Mouse (Mus musculus): Measurements from ENCODE around the gene Ubxn10.

Ubxn10 gene

GRCm38 (mm10) chr4:138729018-138729703 lies 7.8 kb downstream of the Ubxn10 start:
- DNase-seq, result peak; percentile 77 to 95

DNA sequence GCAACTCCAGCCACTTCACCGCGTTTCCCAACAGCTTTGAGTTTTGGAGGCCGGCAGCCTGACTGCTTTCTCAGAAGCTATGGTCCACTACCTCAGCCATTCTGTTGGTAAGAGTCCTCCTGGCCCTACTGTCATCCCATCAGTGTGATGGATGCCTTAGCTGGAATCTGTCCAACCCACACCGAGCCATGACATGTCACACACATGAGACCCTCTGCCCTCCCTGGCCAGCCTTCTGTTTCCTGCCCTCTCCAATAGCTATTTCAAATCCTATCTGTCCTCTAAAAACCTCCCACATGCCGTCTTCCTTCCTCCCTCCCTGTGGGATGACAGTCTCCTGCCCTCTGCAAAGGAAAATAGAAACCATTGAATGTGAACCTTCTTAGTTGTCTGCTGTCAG lies 11.2 kb downstream of the Ubxn10 start:
- peak; percentile 46 to 59 for DNase-seq

DNA sequence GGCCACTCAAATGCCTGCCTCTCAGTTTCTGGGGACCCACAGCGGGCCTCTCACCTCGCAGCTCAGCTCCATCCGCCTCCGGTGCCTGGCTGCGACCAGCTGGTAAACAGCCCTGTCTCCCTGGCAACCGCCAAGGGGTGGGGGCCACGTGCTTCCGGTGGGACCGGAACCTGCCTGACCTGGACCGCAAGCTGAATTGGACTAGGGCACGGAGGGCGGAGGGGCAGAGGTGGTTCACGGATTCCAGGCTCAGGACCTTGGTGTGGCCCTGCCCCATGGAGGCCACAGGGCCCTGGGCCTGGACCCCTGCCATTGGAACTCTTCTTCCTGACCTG lies 11.9 kb downstream of the Ubxn10 start:
- peak; percentile 94 to 95 for DNase-seq

DNA sequence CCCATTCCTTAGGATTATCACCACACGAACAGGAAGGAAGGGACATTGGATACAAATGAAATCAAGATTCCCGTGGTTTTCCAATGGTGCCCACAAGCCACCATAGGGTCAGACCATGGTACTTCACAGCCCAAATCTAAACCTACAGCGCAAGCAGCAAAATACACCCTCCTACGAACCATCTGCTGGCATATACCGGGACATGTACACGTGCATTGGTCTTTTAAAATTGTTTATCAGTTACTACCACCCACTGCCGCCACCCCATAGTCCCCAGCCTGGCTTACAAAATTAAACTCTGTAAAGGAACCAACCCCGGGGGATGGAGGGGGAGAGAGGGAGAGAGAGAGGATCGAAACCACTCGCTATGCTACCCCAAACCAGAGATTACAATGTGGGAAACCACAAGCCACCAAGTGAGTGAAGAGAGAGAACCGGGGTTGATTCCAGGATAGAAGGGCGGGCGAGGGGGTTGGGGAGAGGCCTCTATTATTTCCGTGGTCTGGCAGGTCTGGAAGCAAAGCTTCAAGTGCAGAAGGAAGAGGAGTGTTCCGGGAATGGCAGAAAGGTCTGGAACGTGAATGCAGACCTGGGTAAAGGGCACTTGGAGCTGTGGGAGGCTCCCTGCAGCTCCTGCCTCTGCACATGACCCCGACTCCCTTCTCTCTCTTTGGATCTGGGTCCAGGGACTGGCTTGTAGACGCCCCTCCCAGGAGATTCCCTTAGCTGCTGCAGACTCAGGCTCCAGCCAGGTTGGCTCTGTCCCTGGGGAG lies 12.4 kb downstream of the Ubxn10 start, which contains the start of gene Pla2g2c:
Gene Pla2g2c (plus strand): TSS at position 439 of the 773 bp plus-strand sequence.
- no peak for DNase-seq

- peak; percentile 74 to 83 for DNase-seq
Observed at GRCm38 (mm10) chr4:138723493-138724281, 13.3 kb downstream of the Ubxn10 start.

- DNase-seq, result no peak
Observed at GRCm38 (mm10) chr4:138719264-138719596, 17.7 kb downstream of the Ubxn10 start.

DNA sequence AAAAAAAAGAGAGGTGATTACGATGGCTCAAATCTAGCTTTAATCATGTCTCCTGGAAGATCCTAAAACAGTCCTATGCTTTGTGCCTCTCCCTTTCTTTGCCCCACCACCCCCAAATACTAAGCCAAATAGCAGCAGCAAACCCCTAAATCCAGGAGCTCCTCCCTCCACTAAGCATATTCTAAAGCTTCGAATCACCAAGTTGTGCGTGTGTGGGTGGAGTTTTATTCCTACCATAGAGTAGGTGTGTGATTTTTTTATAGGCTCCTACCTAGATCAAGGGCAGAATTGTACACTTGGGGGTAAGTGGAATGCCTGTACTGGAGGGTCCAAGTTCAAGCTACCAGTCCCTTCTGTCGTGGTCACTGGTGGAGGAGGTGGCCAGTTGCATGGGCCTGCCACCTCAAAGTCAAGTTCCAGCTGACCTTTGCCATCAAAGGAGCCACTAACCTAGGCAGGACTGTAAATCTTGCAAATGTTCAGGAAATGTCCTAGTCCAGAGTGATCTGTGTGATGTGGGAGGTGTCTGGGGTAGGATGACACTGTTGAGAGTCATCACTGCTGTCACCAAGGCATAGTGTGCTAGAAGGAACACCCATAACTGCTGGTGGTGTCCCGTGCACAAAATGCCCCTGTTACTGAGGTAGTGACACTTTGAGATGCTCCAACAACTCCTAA lies 18.2 kb downstream of the Ubxn10 start:
- DNase-seq, result no peak

GRCm38 (mm10) chr4:138716697-138717096 lies 20.3 kb downstream of the Ubxn10 start:
- DNase-seq, result no peak

DNA sequence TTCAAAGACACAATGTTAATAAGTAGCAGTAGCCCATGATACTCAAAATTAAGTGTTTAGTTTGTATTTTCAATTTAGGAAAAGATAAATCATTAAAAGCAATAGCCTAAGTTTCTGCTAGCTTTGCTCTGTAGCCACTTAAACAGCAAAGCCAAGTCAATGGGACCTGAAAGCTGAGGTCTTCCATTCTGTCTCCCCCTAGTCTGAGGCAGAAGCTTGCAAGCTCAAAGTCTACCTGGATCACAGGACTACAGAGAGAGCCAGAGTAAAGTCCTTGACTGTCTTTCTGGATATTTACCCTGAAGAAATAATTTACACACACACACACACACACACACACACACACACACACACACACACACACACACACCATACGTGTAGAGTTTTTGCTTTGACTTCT lies 22.8 kb downstream of the Ubxn10 start:
- peak; percentile 39 to 67 for DNase-seq

DNA sequence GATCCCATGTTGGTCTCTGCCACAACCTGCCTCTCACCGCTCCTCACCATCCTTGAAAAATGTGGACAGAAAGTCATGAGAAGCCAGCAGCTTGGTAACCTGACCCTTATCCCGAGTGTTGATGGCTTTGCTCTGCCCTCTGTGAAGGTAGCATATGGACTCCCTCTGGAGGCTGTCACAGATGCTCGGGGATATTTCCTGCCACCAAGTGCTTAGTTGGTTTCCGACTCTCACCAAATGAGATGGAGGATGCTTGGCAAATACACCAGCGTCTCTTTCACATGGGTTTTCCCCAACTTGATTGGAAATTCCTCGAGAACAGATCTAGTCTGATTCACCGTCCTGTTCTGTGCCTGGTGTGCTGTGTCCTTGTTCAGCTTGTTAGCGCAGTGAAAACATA lies 24.3 kb downstream of the Ubxn10 start:
- DNase-seq, result no peak

- peak in 1 of 2 experiments; percentile 30 for DNase-seq
Observed at GRCm38 (mm10) chr4:138712096-138712495, 24.9 kb downstream of the Ubxn10 start.

DNA sequence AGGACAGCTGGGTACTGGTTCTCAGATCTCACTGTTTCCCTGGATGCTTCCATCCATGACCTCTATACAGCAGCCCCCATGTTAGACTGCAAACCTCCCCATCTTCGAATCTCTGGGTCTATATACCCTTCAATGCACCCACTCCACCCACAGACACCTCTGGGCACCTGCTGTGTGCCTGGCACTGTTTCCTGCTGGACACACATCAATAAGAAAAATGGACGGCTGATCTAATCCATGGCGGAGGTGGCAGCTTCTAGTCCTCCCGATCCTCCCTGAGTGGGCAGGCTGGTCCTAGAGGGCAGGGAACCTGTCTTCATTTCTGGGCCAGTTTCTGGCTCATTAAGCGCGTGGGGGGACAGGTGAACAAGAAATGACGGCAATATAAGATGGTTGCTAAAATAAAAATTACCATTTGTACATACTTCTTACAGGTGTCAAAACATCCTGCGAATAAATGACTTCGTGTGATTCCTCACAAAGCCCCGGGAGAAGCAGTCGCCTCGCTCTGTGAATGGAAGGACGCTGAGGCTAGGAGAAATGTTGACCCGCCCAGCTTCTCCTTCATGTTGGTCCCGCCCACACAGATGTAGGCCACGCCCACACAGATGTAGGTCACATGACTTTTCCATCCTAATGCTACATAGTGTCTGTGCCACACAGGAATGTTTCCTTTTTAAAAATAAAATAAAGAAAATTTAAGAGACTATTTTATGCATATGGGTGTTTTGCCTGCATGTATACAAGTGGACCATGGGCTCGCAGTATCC lies 25.7 kb downstream of the Ubxn10 start:
- no peak for DNase-seq

DNA sequence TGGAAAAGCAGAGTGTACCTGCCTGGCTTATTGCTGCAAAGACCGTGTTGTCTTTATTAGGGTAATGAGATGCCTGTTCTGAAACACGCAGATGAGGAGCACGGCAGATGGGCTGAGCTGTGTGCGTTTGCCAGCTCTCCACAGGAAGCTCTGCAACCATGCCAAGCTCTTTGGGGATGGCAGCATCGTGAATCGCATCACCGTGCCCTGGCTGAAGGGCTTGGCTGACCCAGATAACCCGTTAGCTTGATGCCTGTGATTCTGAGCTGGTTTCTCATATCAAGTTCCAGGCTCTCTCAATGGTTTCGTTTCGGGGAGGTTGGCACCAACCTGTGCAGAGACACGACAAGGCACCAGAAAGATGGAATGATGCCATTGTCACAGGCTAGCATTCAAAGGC lies 26.3 kb downstream of the Ubxn10 start:
- no peak for DNase-seq

- DNase-seq, result no peak
Observed at GRCm38 (mm10) chr4:138709944-138710343, 27.0 kb downstream of the Ubxn10 start.

DNA sequence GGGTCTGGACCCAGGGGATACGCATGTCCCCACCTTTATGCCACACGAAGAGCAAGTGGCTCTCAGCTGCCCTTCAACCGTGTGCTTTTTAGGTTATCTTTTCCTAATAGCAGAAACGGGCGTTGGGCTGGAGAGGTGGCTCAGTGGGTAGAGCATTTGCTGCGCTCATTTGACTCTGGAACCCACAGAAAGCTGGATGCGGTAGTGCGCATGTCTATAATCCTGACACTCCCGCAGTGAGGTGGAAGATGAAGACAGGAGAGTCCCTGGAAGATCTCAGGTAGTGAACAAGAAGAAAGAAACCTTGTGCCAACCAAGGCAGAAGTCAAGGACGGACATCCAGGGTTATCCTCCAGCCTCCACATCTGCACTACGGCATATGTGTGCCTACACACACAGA lies 27.7 kb downstream of the Ubxn10 start:
- DNase-seq, result no peak

DNA sequence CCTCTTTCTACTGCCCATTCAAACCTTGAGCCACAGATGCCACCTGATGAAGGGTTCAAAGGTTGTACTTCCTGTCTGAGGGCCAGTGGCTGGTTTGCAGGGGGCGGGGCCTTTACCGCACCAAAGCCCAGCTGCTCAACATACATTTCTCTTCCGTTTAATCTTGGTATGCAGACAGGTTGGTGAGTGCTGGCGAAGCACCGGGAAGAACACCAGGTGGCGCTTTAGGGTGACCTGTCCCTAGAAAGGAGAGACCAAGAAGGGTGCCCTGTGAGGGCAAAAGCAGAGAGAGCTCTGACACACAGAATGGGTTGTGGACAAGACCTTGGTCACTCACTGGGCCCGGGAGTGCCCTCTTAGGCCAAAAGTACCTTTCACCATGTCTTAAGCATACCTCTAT lies 28.3 kb downstream of the Ubxn10 start:
- peak; percentile 75 to 88 for DNase-seq

DNA sequence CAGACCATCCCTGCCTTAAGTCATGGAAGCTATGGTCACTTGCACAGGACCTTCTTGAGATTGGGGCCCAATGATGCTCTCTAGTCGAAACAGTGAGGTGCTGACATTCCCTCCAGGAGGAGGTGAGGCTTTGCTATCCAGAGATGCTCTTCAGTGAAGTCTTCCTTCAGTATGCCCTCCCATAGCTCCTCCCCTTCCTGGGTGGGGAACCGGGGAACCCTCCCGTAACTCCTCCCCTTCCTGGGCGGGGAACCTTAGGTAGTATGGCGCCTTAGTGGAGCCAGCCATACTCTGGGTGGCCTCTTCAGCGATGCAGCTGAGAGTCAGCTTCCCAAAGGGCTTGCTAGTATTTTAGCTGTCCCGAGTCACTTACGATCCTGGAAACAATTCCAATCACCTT lies 30.3 kb downstream of the Ubxn10 start:
- no peak for DNase-seq

GRCm38 (mm10) chr4:138704169-138704568 lies 32.8 kb downstream of the Ubxn10 start:
- no peak for DNase-seq

- DNase-seq, result no peak
Observed at GRCm38 (mm10) chr4:138703591-138703990, 33.4 kb downstream of the Ubxn10 start.

DNA sequence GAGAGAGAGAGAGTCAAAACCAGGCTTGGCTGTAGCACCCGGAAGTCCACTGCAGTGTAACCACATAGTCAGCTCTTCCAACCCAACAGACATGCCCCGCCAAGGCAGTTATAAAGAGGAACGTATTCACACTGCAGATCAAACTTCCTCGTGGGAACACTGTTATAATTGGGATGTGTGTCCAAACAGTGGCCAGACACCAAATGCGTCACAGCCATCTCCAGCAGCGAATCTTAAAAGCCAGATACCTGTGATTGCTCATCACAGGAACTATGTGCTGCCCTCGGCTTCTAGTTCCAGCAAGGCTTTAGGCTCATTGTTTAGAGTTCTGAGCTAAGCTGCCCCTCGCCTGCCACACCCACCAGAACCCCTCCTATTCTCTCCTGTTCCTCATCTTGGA lies 34.4 kb downstream of the Ubxn10 start:
- no peak for DNase-seq

DNA sequence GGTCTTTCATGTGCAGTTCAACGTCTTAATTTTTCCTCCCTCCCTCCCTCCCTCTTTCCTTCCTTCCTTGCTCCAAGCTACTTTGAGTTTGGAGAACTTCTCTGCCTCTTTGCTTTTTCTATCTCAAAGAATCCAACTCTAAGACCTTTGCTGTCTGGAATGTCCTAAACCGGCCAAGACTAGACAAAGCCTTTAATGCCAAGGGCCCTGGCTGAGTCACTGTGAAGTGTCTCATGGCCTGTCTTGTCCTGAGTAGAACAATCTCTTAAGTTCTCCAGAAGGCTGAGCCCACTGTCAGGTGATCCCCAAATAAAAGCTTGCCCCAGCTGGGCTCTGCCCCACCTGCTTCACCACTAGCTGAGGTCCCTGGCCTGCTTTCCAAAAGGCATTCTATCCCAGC lies 34.9 kb downstream of the Ubxn10 start:
- DNase-seq, result no peak

GRCm38 (mm10) chr4:138701111-138701510 lies 35.9 kb downstream of the Ubxn10 start:
- DNase-seq, result no peak
